Mouse (Mus musculus) MEL (cell line): ENCODE results near the gene Card10.
"Not testable (repeated sequence)": the region's sequence is repeated elsewhere in the genome, so short reads cannot be mapped to it uniquely, and the experiment has no call there.

Experiments
- BHLHE40 ChIP-seq: IDR thresholded peaks from 2 replicates; pipeline ENCODE4 v1.6.1; 2012; ENCODE audit warnings: low read depth, mild to moderate bottlenecking, inconsistent platforms, low read length, improper control_type of control experiment, borderline replicate concordance
- CTCF ChIP-seq, 3 experiments: IDR thresholded peaks in 2 of 3; conservative IDR thresholded peaks in 1 of 3; 2 replicates each; pipeline ENCODE4 v1.5.1; 2011 to 2012; ENCODE audit warnings: low read length in 3 of 3, low read depth in 2 of 3, mild to moderate bottlenecking in 2 of 3, improper control_type of control experiment in 1 of 3, inconsistent platforms in 1 of 3, mixed read lengths in 1 of 3, moderate library complexity in 1 of 3; ENCODE audit not compliant: control insufficient read depth in 1 of 3, insufficient read depth in 1 of 3, poor library complexity in 1 of 3, severe bottlenecking in 1 of 3
- E2F4 ChIP-seq: IDR thresholded peaks from 2 replicates; pipeline ENCODE4 v1.6.1; 2011; ENCODE audit warnings: low read depth, low read length, improper control_type of control experiment, borderline replicate concordance
- MAFK ChIP-seq: IDR thresholded peaks from 2 replicates; pipeline ENCODE4 v1.6.1; 2011; ENCODE audit warnings: low read depth, mild to moderate bottlenecking, low read length, improper control_type of control experiment, borderline replicate concordance
- POLR2A ChIP-seq, 2 experiments: IDR thresholded peaks; 2 replicates each; pipeline ENCODE4 v1.6.1; 2011 to 2012; ENCODE audit warnings: low read length in 2 of 2, mild to moderate bottlenecking in 2 of 2, control low read depth in 1 of 2, improper control_type of control experiment in 1 of 2, low read depth in 1 of 2, moderate library complexity in 1 of 2; ENCODE audit not compliant: control insufficient read depth in 1 of 2, insufficient read depth in 1 of 2, poor library complexity in 1 of 2
- ZKSCAN1 ChIP-seq: IDR thresholded peaks from 2 replicates; pipeline ENCODE4 v1.6.1; 2012; ENCODE audit warnings: low read depth, mild to moderate bottlenecking, inconsistent platforms, low read length, improper control_type of control experiment, moderate library complexity
- ZMIZ1 ChIP-seq: IDR thresholded peaks from 2 replicates; pipeline ENCODE4 v1.6.1; 2012; ENCODE audit warnings: low read depth, mild to moderate bottlenecking, inconsistent platforms, low read length, improper control_type of control experiment, moderate library complexity

DNA sequence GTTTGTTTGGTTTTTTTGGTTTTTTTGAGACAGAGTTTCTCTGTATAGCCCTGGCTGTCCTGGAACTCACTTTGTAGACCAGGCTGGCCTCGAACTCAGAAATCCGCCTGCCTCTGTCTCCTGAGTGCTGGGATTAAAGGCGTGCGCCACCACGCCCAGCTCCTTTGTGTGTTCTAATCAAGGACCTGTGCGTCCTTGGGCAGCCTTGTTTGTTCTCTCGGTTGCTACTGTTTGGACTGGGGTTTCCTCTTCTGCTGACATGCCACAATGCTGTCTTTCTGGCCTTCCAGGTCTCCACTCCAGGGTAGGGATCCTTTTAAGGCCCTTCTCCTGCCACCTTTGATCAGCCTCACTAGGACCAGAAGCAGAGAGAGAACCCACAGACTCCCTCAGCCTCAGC, 44.0 kb upstream of the Card10 start:
- TF ChIP-seq BHLHE40; CTCF (IDR thresholded peaks at IDR 0.05 in 2 of 3, conservative IDR thresholded peaks at IDR 0.05 in 1 of 3; ENCODE audit: control insufficient read depth in 1 of 3, insufficient read depth in 1 of 3, low read depth in 2 of 3, low read length in 3 of 3, poor library complexity in 1 of 3, severe bottlenecking in 1 of 3); POLR2A (IDR thresholded peaks at IDR 0.05; ENCODE audit: control insufficient read depth in 1 of 2, insufficient read depth in 1 of 2, low read depth in 1 of 2, low read length in 2 of 2, poor library complexity in 1 of 2); ZMIZ1; MAFK; ZKSCAN1; E2F4: not testable (repeated sequence)
